Mouse (Mus musculus): ENCODE data around the gene Nudt3. TPM values are rescaled to one million over a fixed set of nuclear protein-coding genes. Genes with fewer than 3 reads are reported as not detected.
"Not testable (repeated sequence)": the region's sequence is repeated elsewhere in the genome, so short reads cannot be mapped to it uniquely, and the experiment has no call there.

The Nudt3 gene
- polyA plus RNA-seq, 1 experiment: 97.1 TPM

DNA sequence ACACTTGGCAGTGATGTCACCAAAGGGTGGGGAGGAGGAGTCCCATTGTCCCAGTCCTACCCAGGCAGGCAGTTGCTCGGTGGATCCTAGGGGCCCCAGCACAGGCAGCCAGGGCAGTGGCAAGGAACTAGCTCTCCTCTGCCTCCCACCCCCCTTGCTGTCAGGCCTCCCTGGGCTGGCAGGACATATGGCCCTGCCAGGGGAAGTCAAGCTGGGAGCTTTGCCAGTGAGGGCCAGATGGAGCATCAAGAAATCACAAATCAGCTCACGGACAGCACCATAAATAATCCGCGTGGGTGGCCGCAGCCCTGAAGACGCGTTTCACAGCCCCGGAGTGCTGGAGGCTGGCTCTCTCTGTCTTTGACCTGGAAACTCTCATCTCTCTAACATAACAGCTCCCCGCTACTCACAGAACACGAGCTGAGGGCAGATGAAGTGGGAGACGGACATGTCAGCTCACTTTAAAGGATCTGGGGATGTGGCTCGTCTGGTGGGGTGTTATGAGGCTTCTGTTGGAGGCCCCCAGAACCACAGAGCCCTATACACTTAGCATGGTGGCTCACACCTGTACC lies 19.3 kb upstream of the Nudt3 start:
- no peak overlapping the region for H3K4me3 ChIP-seq (replicated peaks; ENCODE audit: control insufficient read depth, low read depth, low read length)
- no peaks in the 10 kb centered on the region for H3K4me1 ChIP-seq (ENCODE audit: control insufficient read depth, insufficient read depth, low read length)
- WGBS: 3% methylated on average over 12 of the region's 12 CpGs
- TF ChIP-seq CTCF (IDR thresholded peaks at IDR 0.05; ENCODE audit: control insufficient read depth, insufficient read depth, low read length): no peak
- TF ChIP-seq POLR2A (IDR thresholded peaks at IDR 0.05; ENCODE audit: borderline replicate concordance, control insufficient read depth, low read depth, low read length): no peak
- H3K27ac ChIP-seq (ENCODE audit: control insufficient read depth, insufficient read depth, low read depth, low read length, poor library complexity): no peak overlapping the region

GRCm38 (mm10) chr17:27639851-27640250 lies 16.6 kb upstream of the Nudt3 start:
- H3K4me3 ChIP-seq (replicated peaks; ENCODE audit: control insufficient read depth, low read depth, low read length); H3K27ac ChIP-seq (ENCODE audit: control insufficient read depth, insufficient read depth, low read depth, low read length, poor library complexity); H3K4me1 ChIP-seq (ENCODE audit: control insufficient read depth, insufficient read depth, low read length): not testable (repeated sequence)
- 86% methylated on average over 6 of the region's 6 CpGs for WGBS

DNA sequence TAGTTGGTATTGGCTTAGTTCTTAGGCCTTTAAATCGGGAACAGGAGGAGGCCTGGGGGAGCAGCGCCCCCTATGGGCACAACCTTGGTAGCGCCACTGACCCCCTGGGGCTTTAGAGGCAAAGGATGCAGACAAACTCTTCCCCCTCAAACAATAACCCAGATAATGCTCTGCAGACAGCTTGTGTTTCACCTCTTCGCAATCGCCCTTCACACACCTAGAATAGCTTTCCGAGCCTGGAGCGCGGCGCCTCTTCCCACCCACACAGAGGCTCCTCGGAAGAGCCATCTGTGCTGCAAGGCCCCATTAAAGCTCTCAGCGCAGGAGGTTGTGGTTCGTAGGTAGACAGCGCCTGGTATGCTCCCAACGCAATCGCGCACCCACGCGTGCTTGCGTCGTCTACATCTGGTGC lies 15.6 kb upstream of the Nudt3 start:
- H3K27ac ChIP-seq (ENCODE audit: control insufficient read depth, insufficient read depth, low read depth, low read length, poor library complexity): no peak overlapping the region
- TF ChIP-seq POLR2A (IDR thresholded peaks at IDR 0.05; ENCODE audit: borderline replicate concordance, control insufficient read depth, low read depth, low read length) (no peak), CTCF (IDR thresholded peaks at IDR 0.05; ENCODE audit: control insufficient read depth, insufficient read depth, low read length) (peak; percentile 68)
- 88% methylated on average over 20 of the region's 20 CpGs for WGBS

GRCm38 (mm10) chr17:27637333-27637732 lies 14.0 kb upstream of the Nudt3 start:
- no peak overlapping the region for H3K4me3 ChIP-seq (replicated peaks; ENCODE audit: control insufficient read depth, low read depth, low read length)
- 23% methylated on average over 9 of the region's 9 CpGs for WGBS
- TF ChIP-seq CTCF (IDR thresholded peaks at IDR 0.05; ENCODE audit: control insufficient read depth, insufficient read depth, low read length) (no peak), POLR2A (IDR thresholded peaks at IDR 0.05; ENCODE audit: borderline replicate concordance, control insufficient read depth, low read depth, low read length) (no peak)
- H3K4me1 ChIP-seq (ENCODE audit: control insufficient read depth, insufficient read depth, low read length): peaks cover 2% of the 10 kb centered on the region
- H3K27ac ChIP-seq (ENCODE audit: control insufficient read depth, insufficient read depth, low read depth, low read length, poor library complexity): no peak overlapping the region

More for the DNA sequence above, 15.6 kb upstream of the Nudt3 start:
- Histone ChIP-seq H3K4me3 (replicated peaks; ENCODE audit: control insufficient read depth, low read depth, low read length) (no peak overlapping the region), H3K4me1 (ENCODE audit: control insufficient read depth, insufficient read depth, low read length) (no peaks in the 10 kb centered on the region; the same call in 1 of the 2 replicates)

- Histone ChIP-seq H3K4me1 (ENCODE audit: control insufficient read depth, insufficient read depth, low read length) (peaks cover 2% of the 10 kb centered on the region), H3K4me3 (replicated peaks; ENCODE audit: control insufficient read depth, low read depth, low read length) (peak within 1 kb of the TSS; percentile 92), H3K27ac (ENCODE audit: control insufficient read depth, insufficient read depth, low read depth, low read length, poor library complexity) (no peak within 1 kb of the TSS)
- TF ChIP-seq CTCF (IDR thresholded peaks at IDR 0.05; ENCODE audit: control insufficient read depth, insufficient read depth, low read length) (no peak), POLR2A (IDR thresholded peaks at IDR 0.05; ENCODE audit: borderline replicate concordance, control insufficient read depth, low read depth, low read length) (no peak)
- 73% methylated on average over 18 of the region's 18 CpGs for WGBS
These were observed 13.1 kb upstream of the Nudt3 start, which contains the start of gene Rps10 for GRCm38 (mm10) chr17:27636132-27637020. TSS of gene Rps10 (minus strand) at chr17:27636669.

DNA sequence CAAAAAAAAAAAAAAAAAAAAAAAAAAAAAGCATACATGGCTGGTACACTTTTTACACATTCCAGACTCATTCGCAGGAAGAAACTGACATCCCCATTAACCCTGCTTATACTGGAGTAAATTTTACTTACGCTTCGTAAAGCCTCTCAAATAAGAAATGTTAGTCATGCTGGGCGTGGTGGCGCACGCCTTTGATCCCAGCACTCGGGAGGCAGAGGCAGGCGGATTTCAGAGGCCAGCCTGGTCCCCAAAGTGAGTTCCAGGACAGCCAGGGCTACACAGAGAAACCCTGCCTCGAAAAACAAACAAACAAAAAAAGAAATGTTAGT lies 12.2 kb upstream of the Nudt3 start:
- WGBS: 38% methylated on average over 9 of the region's 9 CpGs
- Histone ChIP-seq H3K27ac (ENCODE audit: control insufficient read depth, insufficient read depth, low read depth, low read length, poor library complexity) (peak overlapping the region; percentile 51; the same call in 1 of the 2 replicates), H3K4me3 (replicated peaks; ENCODE audit: control insufficient read depth, low read depth, low read length) (peak overlapping the region; percentile 92)
- H3K4me1 ChIP-seq (ENCODE audit: control insufficient read depth, insufficient read depth, low read length): not testable (repeated sequence)

GRCm38 (mm10) chr17:27634871-27635574 lies 11.7 kb upstream of the Nudt3 start, which contains the start of gene RPS10-NUDT3:
TSS of gene RPS10-NUDT3 (minus strand) at chr17:27635222.
- TF ChIP-seq CTCF (IDR thresholded peaks at IDR 0.05; ENCODE audit: control insufficient read depth, insufficient read depth, low read length) (no peak), POLR2A (IDR thresholded peaks at IDR 0.05; ENCODE audit: borderline replicate concordance, control insufficient read depth, low read depth, low read length) (peak; percentile 76; the same call in 1 of the 2 replicates)
- Histone ChIP-seq H3K27ac (ENCODE audit: control insufficient read depth, insufficient read depth, low read depth, low read length, poor library complexity) (peak within 1 kb of the TSS; percentile 86), H3K4me1 (ENCODE audit: control insufficient read depth, insufficient read depth, low read length) (peaks cover 2% of the 10 kb centered on the region), H3K4me3 (replicated peaks; ENCODE audit: control insufficient read depth, low read depth, low read length) (peak within 1 kb of the TSS; percentile 92)
- under 1% methylated on average over 72 of the region's 72 CpGs for WGBS

- 91% methylated on average over 2 of the region's 2 CpGs for WGBS
- peaks cover 2% of the 10 kb centered on the region for H3K4me1 ChIP-seq (ENCODE audit: control insufficient read depth, insufficient read depth, low read length)
- TF ChIP-seq CTCF (IDR thresholded peaks at IDR 0.05; ENCODE audit: control insufficient read depth, insufficient read depth, low read length) (peak; percentile 94), POLR2A (IDR thresholded peaks at IDR 0.05; ENCODE audit: borderline replicate concordance, control insufficient read depth, low read depth, low read length) (no peak)
These were observed 6.1 kb upstream of the Nudt3 start for GRCm38 (mm10) chr17:27629249-27630020.

More at GRCm38 (mm10) chr17:27629249-27630020, 6.1 kb upstream of the Nudt3 start:
- no peak overlapping the region for H3K27ac ChIP-seq (ENCODE audit: control insufficient read depth, insufficient read depth, low read depth, low read length, poor library complexity)
- H3K4me3 ChIP-seq (replicated peaks; ENCODE audit: control insufficient read depth, low read depth, low read length): no peak overlapping the region
